Mouse (Mus musculus) lung, postnatal 0 days (tissue): Measurements from ENCODE around the gene Gm11034.

Source experiments
- CTCF ChIP-seq: IDR thresholded peaks from 2 replicates; pipeline ENCODE4 v1.5.1; 2016; ENCODE audit warnings: antibody characterized with exemption, mild to moderate bottlenecking
- EP300 ChIP-seq: IDR thresholded peaks from 2 replicates; pipeline ENCODE4 v1.6.1; 2016; ENCODE audit warnings: antibody characterized with exemption, mild to moderate bottlenecking, control low read depth

DNA sequence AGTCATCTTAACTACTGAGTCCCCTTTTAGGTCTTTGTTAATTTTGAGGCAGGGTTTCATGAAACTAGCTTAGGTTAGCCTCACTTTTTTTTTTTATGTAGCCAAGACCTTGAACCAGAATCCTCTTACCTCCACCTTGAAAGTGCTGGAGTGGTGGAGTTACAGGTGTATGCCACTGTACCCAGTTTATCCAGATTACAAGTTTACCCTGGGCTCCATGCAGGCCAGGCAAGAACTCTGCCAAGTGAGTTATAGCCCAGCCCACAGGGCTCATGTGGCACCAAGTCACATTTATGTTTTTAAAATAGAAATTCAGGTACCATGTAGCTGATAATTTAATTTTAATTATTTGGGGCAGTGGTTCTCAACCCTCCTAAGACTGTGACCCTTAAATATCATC lies 48.0 kb upstream of the Gm11034 start:
- TF ChIP-seq CTCF = no peak
- no peak for TF ChIP-seq EP300
